Mouse (Mus musculus) erythroblast, embryonic 14.5 days (primary cell): ENCODE data around the gene Evi5.

Source experiments
- GATA1 ChIP-seq: IDR thresholded peaks from 2 replicates; pipeline ENCODE4 v1.6.1; 2012; ENCODE audit warnings: low read length, inconsistent platforms, mixed read lengths
- TAL1 ChIP-seq: IDR thresholded peaks from 3 replicates; pipeline ENCODE4 v1.6.1; 2012; ENCODE audit warnings: low read length, inconsistent platforms, mixed read lengths

- no peak for TF ChIP-seq TAL1
- no peak for TF ChIP-seq GATA1
Observed at GRCm38 (mm10) chr5:107858963-107859362, 15.9 kb downstream of the Evi5 start.
